Mouse (Mus musculus) embryonic facial prominence, embryonic 15.5 days (tissue): ENCODE data around the gene Sfxn2. TPM values are rescaled to one million over a fixed set of nuclear protein-coding genes. Genes with fewer than 3 reads are reported as not detected.

Experiments used
- ATAC-seq: fragments of 200-750 bp; cut with Nextera tagmentation; 2 replicates; pipeline ENCODE4 v1.8.0; 2017; ENCODE audit warnings: low read depth, moderate TSS enrichment; ENCODE audit not compliant: insufficient number of reproducible peaks, low FRiP score, low TSS enrichment
- H3K27ac ChIP-seq: fragments of 300-500 bp; sonication (generic); replicated peaks from 2 replicates; pipeline ENCODE4 v1.5.1; 2015; ENCODE audit warnings: mild to moderate bottlenecking, inconsistent platforms
- H3K27me3 ChIP-seq: fragments of 300-500 bp; sonication (generic); 2 replicates; pipeline ENCODE4 v1.6.1; 2015; ENCODE audit warnings: inconsistent platforms
- H3K36me3 ChIP-seq: fragments of 300-500 bp; sonication (generic); 2 replicates; pipeline ENCODE4 v1.6.1; 2015; ENCODE audit warnings: mild to moderate bottlenecking, inconsistent platforms
- H3K4me1 ChIP-seq: fragments of 300-500 bp; sonication (generic); 2 replicates; pipeline ENCODE4 v1.6.1; 2015; ENCODE audit warnings: inconsistent platforms
- H3K4me2 ChIP-seq: fragments of 300-500 bp; sonication (generic); replicated peaks from 2 replicates; pipeline ENCODE4 v1.6.1; 2015; ENCODE audit warnings: mild to moderate bottlenecking, inconsistent platforms
- H3K4me3 ChIP-seq: fragments of 300-500 bp; sonication (generic); replicated peaks from 2 replicates; pipeline ENCODE4 v1.5.1; 2015; ENCODE audit warnings: mild to moderate bottlenecking, inconsistent platforms
- H3K9ac ChIP-seq: fragments of 300-500 bp; sonication (generic); 2 replicates; pipeline ENCODE4 v1.6.1; 2015; ENCODE audit warnings: inconsistent platforms
- H3K9me3 ChIP-seq: fragments of 300-500 bp; sonication (generic); replicated peaks from 2 replicates; pipeline ENCODE4 v1.6.1; 2016; ENCODE audit warnings: inconsistent platforms
- WGBS: fragments of 180-500 bp; shearing (Covaris S2); methylation state at CpG from one replicate; pipeline ENCODE4 v1.1.7; 2015; 5-methylcytosine and 5-hydroxymethylcytosine counted together
- polyA plus RNA-seq: library from polyadenylated mRNA; unstranded; fragments of >200 nt; fragmentation: Nextera tagmentation; extraction: Ambion mirVana; gene quantifications from 2 replicates; pipeline ENCODE4 v1.2.1, GENCODE M21; 2015

Sfxn2 gene
- polyA plus RNA-seq = 21.8 and 21.9 TPM in 2 replicates

DNA sequence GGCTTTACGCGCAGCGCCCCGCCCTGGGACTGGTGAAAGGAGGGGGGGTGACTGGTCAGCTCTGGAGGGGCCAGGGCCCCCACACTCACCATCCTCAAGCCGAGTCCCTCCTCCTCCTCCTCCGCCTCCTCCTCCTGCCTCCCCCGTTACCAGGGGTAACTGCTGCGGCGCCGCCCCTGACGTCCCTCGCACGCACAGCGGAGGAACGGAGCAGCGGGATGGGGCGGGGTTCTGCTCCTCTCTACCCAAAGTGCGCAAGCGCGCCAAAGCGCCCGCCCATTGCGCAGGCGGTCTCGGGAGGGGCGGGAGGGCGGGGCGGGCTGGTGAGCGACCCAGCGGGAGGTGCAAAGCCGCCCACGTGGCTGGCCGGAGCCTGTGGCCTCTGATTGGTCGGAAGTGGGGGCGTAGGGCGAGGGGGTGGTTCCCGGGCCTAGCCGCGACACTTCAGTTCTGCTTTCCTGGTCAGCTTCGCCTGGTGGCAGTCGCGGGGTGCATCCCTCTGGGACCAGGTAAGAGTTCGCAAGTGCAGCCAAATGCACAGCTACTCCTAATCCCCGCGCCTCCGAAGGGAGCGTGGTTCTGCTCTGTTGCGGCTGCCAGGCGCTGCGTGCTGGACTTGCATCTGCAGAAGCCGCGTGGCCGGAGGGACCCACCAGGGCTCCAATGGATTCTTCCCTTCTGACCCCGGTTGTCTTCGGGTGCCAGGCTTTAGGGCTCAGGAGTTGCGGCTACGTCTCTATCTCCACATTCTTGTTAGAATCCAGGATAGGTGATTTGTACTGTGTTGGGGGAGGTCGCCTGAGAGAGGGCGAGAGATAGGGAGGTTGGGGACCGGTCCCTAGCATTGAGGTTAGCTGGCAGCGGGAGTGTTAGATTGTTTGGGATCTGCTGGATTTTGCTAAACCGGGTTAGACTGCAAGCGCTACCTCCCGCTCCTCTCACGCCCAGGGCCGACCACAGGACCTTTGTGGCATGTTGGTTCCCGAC, at the start of gene Sfxn2, which contains the start of gene Arl3:
TSS of gene Sfxn2 (plus strand) at position 415 of the 987 bp plus-strand sequence.
TSS of gene Arl3 (minus strand) at position 248 of the 987 bp plus-strand sequence.
- under 1% methylated on average over 66 of the region's 67 CpGs for WGBS
- Histone ChIP-seq H3K4me1 (peaks cover 24% of the 10 kb centered on the region), H3K27me3 (no peaks in the 10 kb centered on the region), H3K36me3 (no peaks in the 10 kb centered on the region), H3K9me3 (no peaks in the 10 kb centered on the region), H3K27ac (peak within 1 kb of the TSS; percentile 83), H3K4me3 (peak within 1 kb of the TSS; percentile 64), H3K9ac (peak within 1 kb of the TSS; percentile 71), H3K4me2 (peak within 1 kb of the TSS; percentile 67)
- peak; percentile 98 for ATAC-seq

DNA sequence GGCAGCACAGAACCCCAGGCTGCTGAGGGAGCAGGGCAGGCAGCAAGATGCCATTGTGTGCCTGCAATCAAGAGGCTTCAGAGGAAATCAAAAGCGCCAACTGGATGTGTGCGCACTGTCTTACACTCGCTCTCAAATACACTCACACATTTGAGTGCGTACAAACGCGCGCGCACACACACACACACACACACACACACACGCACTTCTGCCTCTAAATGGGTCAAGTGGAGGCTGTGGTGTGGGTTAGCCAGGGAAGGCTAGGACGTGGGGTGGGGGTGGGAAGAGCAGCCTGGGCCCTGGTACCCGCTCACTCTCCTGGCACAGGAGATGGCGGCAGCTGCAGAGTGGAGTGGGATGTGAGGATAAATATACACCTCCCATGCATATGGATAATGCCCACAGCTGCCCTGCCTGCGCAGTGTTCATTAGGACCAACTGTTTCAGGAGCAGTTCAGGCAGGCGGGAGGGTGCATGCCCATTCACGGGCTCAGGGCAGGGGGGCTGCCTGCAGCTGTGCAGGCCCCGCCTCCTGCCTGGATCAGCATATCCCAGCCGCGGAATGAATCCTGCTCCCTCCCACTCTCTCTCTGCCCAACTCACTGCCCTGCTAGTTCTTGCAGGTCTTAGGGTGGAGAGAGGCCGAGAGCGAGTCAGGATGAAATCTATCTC, 49.5 kb upstream of the Sfxn2 start:
- WGBS = 4% methylated on average over 20 of the region's 20 CpGs
- Histone ChIP-seq H3K9me3 (no peaks in the 10 kb centered on the region), H3K4me2 (peak overlapping the region; percentile 54), H3K27ac (peak overlapping the region; percentile 86), H3K4me3 (peak overlapping the region; percentile 29), H3K4me1 (peaks cover 76% of the 10 kb centered on the region), H3K27me3 (no peaks in the 10 kb centered on the region), H3K9ac (no peak overlapping the region; the same call in 1 of the 2 replicates), H3K36me3 (no peaks in the 10 kb centered on the region)
- ATAC-seq = peak; percentile 89

DNA sequence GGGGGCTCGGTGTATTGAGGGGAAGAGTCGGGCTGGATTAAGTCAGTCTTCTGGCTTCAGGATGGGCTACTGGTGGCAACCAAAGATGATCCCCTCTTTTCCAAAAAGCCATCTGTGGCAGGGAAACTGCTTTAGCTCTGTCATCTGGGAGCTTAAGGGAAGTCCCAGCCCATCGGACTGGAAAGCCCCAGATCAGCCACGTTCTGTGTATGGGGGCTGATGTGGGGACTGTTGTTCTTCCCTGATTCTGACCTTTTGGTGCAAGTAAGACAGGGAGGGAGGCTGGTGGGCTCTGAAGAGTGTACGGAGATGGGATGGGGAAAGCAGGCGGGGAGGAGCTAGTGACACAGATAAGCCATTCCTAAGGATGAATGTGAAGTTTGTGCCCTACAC, 49.0 kb upstream of the Sfxn2 start:
- Histone ChIP-seq H3K4me3 (peak overlapping the region; percentile 29), H3K4me1 (peaks cover 76% of the 10 kb centered on the region), H3K27me3 (no peaks in the 10 kb centered on the region), H3K4me2 (peak overlapping the region; percentile 54), H3K36me3 (no peaks in the 10 kb centered on the region), H3K9ac (no peak overlapping the region; the same call in 1 of the 2 replicates), H3K9me3 (no peaks in the 10 kb centered on the region), H3K27ac (peak overlapping the region; percentile 86)
- WGBS = 14% methylated on average over 6 of the region's 6 CpGs
- no peak for ATAC-seq

DNA sequence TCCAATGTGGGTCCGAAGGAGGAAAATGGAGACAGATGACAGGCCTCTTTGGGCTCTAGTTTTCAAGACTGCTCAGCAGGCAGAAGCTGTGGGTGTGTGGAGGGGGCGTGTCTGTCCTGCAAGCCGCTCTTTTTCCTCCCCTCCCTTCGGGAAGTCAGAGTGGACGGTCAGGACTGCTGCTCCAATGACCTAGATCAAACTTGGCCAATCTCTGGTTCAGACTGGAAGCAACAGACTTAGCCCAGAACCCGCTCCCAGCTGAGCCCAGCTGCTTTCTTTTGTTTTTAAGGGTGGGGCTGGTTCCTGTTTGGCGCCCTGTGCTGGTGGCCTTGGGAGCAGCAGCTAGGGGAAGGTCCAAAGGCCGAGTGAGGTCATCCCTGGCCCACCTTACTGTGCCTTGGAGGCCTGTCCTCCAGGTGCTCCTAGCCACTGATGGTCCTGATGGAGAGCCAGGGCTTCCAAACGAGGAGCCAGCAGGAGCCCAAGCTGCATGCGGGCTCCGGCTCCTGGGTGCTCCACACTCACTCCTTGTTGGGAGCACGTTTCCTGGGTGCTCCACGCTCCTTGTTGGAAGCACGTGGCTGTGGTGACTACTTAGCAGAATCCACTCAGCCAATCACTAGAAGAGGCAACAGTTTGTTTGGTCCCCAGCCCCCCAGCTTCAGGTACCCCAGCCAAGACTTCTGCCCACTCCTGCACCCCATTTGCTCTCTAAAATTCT, 48.4 kb upstream of the Sfxn2 start:
- Histone ChIP-seq H3K9me3 (no peaks in the 10 kb centered on the region), H3K27me3 (no peaks in the 10 kb centered on the region), H3K4me2 (peak overlapping the region; percentile 54), H3K9ac (no peak overlapping the region), H3K4me1 (peaks cover 78% of the 10 kb centered on the region), H3K4me3 (peak overlapping the region; percentile 29), H3K27ac (peak overlapping the region; percentile 86), H3K36me3 (no peaks in the 10 kb centered on the region)
- ATAC-seq = no peak
- WGBS = 32% methylated on average over 14 of the region's 14 CpGs

DNA sequence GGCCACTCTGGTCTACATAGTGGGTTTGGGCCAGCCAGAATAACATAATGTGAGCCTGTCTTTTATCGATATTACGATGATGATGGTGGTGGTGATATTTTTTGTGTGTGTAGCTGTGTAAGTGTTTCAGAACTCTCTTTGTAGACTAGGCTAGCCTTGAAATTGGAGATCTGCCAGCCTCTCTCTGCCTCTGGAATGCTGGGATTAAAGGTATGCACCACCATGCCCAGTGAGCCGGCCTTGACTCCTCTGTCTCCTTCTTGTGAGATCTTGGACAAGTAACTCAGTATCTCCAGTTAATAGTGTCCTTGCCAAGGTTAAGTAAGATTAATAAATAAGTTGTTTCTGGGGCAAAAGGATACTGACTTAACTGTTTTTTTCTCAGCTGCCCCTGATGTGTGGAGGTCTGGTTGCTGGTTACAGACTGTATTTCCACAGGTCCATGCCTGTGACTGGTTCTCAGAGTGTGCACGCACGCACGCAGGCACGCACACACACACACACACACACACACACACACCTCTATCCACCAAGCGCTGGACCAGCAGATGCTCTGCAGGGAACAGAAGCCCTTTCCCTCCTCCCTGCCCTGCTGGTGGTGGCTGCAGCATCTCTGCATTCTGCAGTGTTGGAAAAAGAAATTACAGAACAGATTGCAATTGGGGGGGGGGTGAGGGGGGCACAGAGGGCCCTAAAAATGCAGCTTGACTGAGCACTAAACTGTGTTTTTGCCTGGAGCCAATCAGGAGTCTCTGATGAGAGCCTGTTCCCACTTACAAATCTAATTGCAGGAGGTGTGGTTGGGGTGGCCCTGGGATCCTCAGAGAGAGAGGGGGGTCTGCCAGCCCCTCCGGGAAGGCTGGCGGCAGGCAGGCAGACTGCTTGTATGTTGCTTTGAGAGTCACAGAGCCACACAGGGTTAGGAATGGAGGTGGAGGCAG, 47.2 kb upstream of the Sfxn2 start:
- H3K4me3 ChIP-seq = no peak overlapping the region
- H3K27ac ChIP-seq = no peak overlapping the region
- ATAC-seq = no peak
- H3K27me3 ChIP-seq = no peaks in the 10 kb centered on the region
- WGBS = 41% methylated on average over 10 of the region's 10 CpGs
- H3K4me2 ChIP-seq = no peak overlapping the region
- H3K36me3 ChIP-seq = no peaks in the 10 kb centered on the region
- H3K4me1 ChIP-seq = peaks cover 85% of the 10 kb centered on the region
- no peaks in the 10 kb centered on the region for H3K9me3 ChIP-seq
- H3K9ac ChIP-seq = no peak overlapping the region

DNA sequence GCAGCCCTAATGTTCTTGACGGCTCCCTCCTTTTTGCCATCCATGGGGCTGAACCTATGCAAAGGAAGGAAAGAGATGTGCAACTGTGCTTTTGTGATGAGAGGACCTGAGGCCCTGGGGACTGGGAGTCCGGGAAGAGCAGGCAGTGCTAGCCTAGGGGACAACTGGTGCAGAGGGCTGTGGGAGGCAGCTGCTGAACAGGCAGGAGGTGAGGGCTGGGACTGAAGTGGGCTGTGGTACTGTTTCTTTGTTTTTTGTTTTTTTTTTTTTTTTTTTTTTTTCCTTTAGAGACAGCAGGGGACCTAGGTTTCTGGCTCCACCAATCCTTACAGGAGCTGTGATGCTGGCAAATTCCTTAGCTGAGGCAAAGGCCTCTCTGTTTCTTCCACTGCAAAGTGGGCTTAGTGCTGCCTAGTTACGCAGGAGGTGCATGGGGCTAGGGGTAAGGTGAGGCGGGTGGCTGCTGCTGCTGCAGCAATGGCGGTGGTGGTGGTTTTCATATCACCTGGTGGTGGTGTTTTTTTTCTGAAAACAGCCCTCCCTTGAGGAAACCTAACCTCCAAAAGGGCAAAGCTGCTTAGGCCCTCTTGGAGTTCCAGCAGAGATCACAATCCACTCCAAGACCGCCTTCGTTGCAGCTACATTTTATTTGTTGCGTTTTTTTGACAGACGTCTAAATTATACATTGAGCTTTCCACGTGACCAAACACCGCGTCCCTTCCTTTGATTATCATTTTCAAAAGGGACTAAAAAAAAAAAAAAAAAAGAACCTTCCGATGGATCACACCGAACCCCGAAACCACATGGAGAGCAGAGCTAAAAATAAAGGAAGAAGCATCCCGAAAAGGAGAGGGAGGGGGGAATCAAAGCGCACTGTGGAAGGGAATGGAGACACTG, 45.3 kb upstream of the Sfxn2 start:
- Histone ChIP-seq H3K4me1 (peaks cover 94% of the 10 kb centered on the region), H3K36me3 (no peaks in the 10 kb centered on the region), H3K4me3 (peak overlapping the region; percentile 21), H3K4me2 (peak overlapping the region; percentile 50), H3K9me3 (no peaks in the 10 kb centered on the region), H3K9ac (no peak overlapping the region), H3K27ac (peak overlapping the region; percentile 83; the same call in 1 of the 2 replicates), H3K27me3 (no peaks in the 10 kb centered on the region)
- WGBS = 21% methylated on average over 17 of the region's 17 CpGs
- no peak for ATAC-seq

DNA sequence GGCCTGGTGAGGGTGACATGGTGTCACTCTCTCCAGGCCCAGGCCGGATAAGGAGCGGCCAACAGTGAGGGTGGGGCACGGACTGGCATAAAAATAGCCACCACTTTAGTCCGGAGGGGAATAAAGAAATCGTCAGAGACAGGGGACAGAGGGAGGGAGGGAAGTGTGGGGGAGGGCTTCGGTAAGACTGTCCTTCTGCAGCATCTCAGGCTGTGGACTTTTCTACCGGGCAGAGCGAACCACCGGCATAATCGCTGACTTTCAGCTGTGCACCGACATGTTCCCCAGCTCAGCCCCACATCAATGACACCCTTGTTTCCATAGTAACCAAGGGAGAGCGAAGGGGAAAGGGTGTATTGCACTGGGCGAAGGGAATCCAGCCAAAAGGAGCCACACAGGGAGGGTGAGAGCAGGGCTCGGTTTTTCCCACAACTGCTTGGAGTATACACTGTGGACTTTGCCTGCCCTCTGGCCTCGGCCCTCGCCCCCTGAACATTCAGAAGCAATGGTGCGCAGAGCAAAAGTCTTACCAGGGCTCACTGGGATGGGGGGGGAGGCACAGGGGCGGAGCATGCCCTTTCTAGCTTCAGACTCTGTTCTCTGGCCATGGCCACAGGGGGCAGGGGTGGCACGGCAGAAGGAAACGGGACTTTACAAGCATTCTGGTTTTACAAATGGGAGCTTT, 44.5 kb upstream of the Sfxn2 start:
- WGBS = 4% methylated on average over 20 of the region's 20 CpGs
- Histone ChIP-seq H3K4me3 (peak overlapping the region; percentile 21), H3K4me1 (peaks cover 94% of the 10 kb centered on the region), H3K4me2 (peak overlapping the region; percentile 50), H3K36me3 (no peaks in the 10 kb centered on the region), H3K27me3 (no peaks in the 10 kb centered on the region), H3K9me3 (no peaks in the 10 kb centered on the region), H3K9ac (no peak overlapping the region), H3K27ac (peak overlapping the region; percentile 83)
- ATAC-seq = peak; percentile 56

DNA sequence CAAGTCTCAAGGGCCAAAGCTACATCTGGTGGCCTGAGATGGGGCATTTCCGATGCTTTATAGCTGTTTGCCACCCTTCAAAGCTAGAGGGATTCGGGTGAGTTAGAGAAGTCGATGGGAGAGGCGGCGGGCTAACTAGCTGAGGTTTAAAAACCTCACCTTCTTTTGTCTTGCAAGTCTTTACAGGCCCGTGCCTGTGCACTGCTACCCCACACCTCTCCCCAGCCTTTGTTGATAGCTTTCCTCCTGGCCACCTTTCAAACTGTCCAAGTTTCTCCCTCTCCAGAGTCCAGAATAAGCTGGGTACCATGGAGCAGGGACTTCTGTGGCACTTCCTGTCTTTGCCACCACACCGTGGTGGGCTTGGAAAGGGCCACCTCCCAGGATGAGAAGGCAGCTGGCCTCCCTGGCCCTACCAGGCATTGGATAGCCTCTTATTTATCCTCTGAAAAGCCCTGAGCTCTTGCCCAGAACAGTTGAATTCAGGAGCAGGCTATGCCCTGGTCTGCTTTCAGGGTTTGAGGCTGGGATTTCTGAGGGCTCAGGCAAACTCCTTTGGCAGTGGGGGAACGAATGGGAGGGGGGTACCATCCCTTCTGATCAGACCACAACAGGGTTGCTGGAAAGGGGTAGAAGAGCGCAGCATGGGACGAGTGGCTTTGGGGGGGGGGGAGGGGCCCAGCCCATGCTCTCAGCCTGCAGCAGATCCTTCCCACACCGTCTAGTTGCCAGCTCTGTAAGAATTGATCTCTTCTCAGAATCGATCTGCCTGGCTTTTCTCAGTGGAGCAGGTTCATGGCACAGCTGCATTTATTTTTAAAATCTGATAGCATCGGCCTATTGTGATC, 43.3 kb upstream of the Sfxn2 start:
- ATAC-seq = no peak
- WGBS = 15% methylated on average over 13 of the region's 13 CpGs

More for the DNA sequence above, 43.3 kb upstream of the Sfxn2 start:
- no peaks in the 10 kb centered on the region for H3K27me3 ChIP-seq
- H3K9me3 ChIP-seq = no peaks in the 10 kb centered on the region
- H3K9ac ChIP-seq = 0 out of 2 replicates have a peak overlapping the region, but pooled peaks have one; percentile 4
- H3K4me2 ChIP-seq = peak overlapping the region; percentile 50
- H3K4me1 ChIP-seq = peaks cover 86% of the 10 kb centered on the region
- peak overlapping the region; percentile 83 for H3K27ac ChIP-seq
- no peak overlapping the region for H3K4me3 ChIP-seq
- H3K36me3 ChIP-seq = no peaks in the 10 kb centered on the region
